Mouse (Mus musculus) lung, postnatal 14 days (tissue): ENCODE measurements at regions not wholly inside any gene's neighbourhood (a gene's known extent, or its start where the extent isn't known, plus 50 kb on each side); places are given as distances from the start of the nearest gene placed in this dataset.

Source experiments
- DNase-seq: peaks from one replicate; pipeline ENCODE4 v3.0.0; 2021

DNA sequence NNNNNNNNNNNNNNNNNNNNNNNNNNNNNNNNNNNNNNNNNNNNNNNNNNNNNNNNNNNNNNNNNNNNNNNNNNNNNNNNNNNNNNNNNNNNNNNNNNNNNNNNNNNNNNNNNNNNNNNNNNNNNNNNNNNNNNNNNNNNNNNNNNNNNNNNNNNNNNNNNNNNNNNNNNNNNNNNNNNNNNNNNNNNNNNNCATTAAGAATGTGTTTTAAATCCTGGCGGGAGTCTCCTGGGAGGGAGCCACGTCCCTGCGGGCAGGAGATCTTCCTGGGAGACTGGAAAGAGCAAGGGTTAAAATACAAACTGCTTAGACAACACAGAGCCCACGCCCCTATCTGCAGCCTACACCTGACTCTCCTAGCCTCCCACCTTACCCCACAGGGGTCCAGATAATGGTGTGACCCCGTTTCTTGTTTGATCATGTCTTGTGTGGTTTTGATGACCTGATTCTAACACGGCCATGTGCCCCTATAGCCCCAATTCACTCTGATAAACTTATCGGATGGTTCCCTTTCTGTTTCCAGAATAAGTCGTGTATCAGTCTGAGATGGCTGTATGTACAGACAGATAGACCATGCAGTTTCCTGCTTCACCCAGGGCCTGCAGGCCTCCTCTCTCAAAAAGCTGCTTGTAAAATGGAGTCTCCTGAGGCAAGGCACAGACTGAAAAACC, 160.8 kb downstream of the Rpl14 start:
- DNase-seq = no peak

DNA sequence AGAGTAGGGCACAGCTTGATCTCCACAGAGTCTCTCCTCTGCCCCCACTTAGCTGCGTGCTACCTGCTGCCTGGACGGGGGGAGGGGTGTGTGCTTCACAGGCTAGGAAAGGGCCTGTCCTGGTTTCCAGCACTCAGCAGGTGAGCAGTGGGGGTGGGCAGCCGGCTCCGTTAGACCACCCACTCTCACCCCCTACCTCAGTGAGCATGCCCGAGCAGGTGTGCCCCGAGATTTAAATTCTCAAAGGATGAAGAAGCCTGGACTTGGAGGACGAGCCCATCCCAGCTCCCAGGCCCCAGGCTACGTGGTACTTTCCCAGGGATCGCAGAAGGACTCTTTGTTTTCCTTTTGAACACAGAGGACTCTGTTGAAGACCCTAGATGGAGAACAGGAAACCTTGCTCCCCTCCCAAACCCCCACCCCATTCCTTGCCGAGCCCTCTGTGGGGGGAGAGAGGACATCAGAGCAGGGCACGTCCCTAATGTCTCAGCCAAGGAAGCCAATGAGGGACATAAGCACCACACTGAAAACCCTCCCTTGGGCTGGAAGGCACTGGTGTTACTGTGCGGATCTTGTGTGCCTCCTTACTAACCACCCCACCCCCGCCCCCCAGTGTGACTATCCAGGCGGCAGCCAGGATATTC, 161.5 kb downstream of the Rpl14 start:
- DNase-seq = no peak

DNA sequence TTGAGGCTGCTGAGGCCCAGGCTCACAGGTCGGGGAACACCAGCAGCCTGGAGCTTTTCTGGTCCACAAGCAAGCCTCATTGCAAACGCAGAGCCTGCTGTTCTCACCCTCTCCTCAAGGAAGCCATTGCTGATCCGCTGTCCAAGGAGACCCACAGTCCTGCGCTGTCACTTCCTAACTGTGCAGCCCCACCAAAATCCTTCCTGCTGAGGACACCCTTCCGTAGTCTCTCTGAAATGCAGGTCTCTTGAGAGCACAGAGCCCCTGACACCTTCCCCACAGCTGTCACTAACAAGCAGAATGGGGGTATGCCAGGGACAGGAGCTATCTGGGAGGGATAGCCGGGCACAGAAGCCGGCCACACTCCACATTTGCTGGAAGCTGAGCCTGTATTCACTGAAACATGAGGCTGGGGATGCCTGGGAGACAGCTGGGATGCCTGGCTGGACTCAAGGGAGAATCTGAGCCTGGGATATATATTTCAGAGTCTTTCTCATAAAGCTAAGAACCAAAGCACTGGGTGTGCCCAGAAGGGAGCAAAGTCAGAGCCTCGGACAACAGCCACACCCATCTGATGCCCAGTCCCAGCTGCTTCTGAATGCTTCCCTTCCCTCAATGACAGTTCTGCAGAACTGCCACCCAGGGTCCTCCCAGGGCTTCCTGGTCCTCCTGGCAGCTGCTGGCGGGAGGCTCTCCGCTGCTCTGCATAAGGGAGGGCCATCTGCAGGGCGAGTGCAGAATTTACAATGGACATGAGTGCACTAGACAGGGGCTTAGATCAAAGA, 162.6 kb downstream of the Rpl14 start:
- DNase-seq = peak; percentile 58

DNA sequence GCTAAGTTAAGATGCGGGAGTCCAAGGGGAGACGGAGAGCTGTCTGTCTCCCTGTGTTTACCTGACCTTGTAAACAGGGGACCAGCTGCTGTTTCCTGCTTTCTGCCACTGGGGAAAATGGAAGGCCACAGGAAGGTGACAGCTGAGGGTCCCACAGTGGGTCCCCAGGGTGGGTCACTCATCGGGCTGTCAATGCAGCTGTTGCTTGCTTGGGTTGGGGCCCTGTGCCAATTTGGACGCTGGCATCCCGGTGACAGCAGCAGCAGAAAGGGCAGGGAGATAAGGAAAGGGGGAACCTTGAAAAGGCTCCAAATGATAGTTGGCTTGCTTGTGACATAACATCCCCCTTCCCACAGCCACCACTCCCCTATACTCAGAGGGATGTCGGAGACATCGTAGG, 164.0 kb downstream of the Rpl14 start:
- DNase-seq = no peak

DNA sequence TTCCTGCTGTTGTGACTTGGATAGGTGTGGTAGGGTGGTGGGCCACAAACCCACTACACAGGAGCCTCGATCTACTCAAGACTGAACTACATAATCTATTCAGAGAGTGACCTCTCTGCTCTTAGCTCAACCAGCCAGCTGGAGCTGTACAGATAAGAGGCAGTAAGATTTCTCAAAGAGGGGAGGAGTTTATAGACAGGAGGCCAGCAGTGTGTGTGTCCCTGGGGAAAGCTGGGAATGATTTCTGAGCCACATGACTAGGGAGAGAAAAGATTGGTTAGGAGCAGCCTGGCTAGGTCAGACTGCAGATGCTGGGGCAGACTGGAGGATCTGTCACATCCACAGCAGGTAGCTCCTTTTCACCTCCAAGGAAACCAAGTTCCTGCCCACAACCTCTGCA, 166.7 kb downstream of the Rpl14 start:
- no peak for DNase-seq

DNA sequence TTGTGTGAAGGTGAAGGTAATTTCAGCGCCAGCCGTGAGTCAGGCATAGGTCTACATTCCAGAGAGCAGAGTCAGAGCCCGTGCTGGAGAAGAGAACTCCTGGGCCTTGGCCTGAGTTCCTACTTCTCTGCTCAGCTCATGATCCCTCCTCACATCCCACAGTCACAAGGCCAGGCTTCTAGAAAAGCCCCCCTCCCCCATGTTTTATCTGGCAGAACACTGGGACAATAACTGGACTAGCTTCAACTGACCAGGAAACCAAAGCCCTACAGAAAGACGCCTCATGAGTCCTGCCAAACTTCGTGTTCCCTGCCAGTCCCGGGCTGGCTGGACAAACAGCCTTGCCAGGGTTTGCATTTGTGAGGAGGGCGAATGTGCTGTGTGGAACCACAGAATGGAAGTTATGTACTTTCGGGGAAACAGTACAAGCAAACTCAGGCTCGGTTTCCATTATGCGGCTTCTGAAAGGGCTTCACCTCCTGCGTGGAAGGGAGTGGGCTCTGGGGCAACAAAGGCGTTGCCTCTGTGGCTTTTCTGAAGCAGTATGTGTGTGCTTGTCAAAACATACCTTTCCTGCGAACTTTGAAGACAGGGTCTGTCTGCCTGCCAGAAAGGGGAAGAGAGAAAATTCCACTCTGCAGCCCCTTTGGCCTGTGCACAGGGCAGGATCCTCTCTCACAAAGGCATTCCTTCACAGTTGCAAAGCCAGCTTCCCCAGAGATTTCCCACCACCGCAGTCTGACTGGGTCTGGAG, 168.1 kb downstream of the Rpl14 start:
- DNase-seq = peak; percentile 60

DNA sequence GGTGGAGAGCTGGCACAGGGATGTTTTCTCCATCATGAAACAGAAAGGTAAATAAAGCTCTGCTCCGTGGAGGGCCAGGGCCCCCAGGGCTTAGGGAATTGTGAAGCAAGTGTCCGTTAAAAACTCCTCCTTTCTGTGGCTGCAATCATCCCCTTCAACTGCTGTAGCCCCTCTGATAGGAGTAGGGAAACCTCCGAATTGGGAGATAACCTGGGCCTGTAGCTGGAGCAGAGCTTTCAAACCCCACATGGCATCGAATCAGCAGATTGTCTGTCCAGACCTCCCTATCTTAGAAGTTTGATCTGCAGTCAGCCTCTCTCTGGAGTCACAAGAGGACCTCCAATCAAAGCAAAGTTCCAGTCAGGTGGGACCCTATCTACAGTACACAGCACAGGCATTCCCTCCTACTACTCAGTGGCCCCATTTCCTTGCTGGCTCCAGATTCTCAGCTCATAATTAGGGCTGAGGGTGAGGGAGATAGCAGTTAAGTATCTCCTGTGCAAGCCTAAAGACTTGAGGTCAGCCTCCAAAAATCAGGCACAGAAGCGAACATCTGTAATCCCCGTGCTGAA, 168.8 kb downstream of the Rpl14 start:
- no peak for DNase-seq

DNA sequence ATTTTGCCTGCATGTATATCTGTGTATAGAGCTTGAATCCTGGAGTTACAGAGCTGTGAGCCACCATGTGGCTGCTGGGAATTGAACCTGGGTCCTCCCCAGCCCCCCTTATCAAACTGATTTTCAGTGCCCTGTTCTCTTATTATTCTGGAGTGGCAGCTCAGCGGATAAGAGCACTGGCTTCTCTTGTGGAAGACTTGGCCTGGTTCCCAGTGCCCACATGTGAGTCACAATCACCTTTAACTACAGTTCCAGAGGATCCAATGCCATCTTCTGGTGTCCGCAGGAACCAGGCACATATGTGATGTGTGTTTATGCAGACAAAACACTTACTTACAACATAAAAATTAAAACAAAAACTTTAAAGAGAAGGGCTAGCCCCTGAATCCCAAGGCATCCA, 170.3 kb downstream of the Rpl14 start:
- DNase-seq = no peak

DNA sequence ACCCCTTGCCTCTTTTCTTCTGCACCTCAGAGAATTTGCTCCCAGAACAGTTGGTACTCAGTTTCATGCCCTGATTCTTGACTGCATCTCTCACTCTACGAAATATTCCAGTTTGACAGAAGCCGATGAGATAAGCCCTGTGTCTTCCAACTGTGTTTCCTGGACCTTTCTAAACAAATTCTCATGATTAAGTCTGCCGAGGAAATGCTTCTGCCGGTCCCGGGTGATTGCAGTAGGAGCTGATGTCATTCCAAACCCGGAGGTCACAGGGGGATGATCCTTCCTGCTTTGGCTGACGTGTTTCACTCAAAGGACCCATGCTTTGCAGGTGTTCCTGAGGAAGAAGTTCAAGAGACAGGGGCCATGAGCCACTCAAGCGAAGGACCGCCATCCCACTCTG, 172.2 kb downstream of the Rpl14 start:
- peak; percentile 32 for DNase-seq

DNA sequence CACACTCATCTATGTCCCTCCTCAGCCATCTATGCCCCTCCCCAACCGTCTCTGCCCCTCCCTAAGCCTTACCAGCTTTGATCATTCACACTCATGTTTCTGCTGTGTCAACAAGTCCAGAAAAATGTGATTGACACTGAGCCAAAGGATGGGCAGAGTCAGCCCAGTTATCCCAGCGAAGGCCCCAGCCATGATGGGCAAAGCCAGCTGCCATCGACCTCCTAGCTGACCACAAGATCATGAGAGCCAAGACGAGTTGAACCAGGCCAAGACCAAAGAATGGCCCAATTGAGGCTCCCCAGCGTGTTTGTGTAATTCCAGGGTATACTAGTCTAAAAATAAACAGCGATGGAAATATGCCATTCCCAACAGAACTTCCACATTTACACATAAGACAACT, 174.4 kb downstream of the Rpl14 start:
- DNase-seq = no peak

DNA sequence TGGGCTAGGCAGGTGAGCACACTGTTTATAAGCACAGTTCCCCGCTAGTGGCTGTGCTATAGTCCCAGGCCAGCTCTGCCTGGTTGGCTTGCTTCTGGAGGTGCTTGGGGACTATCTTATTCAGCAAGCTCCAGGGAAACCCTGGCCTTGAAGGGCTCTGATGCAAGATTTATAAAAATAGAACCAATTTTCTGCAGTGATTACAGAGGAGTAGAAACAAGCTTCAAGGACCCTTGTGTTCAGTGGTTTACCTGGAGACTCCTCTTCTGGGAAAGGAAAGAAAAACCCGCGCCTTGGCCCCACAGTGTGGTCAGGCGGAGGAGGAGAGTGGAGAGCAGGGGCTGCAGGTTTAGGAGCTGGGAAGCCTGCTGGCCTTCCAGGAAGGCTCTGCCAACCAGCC, 178.2 kb upstream of the Ctnnb1 start:
- no peak for DNase-seq

DNA sequence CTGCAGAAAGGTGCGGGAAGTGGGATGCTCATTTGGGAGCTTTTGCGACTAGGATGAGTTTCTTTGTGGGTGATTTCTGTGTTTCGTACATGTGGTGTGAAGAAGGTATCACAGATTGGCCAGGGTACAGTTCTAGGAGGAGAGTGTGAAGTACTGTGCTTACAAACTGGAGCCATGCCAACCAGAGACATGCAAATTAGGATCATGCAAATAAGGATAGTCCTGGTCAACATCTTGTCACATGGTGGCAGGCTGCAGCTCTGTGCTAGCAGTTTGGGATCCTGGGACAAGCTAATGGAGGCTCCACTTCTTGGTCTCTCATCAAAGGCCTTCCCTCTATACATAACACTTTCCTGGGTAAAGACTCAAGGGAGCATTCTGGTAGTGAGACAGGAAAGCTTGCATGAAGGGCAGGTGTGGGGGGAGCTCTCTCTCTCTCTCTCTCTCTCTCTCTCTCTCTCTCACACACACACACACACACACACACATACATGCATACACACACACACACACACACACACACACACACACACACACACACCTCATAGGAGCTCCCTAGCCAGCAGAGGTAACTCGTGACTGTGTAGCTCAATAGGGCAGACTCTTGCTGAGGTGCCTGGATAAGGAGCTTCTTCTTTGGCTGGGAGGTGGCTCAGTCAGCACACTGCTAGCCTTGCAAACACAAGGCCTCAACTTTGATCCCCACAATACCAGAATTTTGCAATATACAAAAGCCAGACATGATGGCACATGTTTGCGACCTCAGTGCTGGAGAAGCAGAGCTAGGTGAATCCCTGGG, 177.1 kb upstream of the Ctnnb1 start:
- no peak for DNase-seq

DNA sequence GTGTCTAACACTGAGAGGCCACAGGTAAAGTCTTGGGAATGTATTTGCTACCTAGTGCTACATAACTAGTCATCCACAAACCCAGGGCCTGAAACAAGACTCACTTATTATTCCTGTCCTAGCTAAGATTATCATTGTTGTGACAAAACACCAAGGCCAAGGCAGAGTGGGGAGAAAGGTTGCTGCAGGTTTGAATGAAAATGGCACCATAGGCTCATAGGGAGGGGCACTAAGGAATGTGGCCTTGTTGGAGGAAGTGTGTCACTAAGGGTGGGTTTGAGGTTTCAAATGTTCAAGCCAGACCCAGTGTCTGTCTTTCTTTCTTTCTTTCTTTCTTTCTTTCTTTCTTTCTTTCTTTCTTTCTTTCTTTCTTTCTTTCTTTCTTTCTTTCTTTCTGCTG, 174.9 kb upstream of the Ctnnb1 start:
- DNase-seq = no peak

DNA sequence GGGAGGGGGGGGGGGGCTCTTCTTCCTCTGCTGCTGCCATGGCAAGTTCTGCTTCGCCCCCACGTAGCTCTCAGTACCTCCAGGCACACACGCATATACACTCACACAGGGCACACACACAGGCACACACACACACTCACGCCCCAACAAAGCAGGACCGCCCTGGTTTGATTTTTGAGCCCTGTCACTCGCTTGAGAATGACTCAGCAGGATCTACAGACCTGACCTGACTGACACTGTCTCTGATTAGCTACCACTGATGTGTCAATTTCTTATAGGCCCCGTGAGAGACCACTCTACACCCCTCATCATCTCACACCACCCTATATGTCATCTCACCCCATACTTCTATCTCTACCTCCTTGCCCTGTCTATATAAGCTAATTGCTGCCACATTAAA, 173.5 kb upstream of the Ctnnb1 start:
- DNase-seq = no peak

DNA sequence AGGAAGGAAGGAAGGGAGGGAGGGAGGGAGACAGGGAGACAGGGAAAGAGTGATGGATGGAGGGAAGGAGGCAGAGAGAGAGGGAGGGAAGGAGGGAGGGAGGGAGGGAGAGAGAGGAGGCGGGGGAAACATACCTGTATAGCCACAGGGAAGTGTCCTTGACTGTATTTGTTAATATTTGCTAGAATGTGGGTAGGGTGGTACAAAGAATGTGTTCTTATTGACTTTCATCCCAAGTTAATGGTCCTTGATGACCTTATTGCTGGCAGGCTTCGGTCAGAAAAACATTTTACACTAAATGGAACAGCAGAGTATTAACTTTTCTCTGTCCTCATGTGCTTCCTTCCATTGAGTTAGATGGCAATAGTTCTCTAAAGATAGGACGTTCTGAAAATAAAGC, 171.0 kb upstream of the Ctnnb1 start:
- DNase-seq = no peak

DNA sequence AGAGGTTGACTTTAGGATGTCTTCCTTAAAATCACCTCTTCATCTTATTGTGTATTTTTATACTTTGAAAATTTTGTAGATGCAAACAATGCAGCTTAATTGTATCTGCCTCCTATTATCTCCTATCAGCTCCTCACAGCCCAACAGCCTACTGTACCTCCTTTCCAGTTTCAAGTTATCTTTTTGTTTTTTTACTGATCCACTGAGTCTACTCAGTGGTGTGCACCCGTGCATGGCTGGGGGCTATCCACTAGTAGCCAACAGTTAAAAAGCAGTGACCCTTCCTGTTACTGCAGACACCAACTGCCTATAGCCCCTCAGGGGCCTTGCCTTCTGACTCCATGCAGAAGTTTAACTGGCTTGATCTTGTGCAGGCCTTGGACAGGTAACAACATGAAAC, 170.4 kb upstream of the Ctnnb1 start:
- DNase-seq = no peak

DNA sequence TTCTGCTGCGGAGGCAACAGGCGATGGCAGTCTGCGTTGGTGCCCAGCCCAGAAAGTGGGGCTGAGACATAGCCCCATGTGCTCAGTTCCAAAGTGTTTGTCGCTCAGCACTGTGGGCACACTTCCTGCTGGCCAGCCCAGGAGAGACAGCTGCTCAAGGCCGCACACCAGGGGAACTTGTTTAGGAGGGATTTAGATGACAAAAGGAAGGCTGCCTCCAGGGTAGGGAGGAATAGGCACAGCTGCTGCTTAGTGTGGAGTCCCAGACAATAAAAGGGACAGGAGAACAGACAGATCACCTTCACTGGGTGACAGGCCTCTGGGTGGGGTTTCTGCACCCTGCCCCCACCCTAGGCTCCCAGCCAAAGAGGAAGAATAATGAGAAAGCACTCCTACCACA, 169.2 kb upstream of the Ctnnb1 start:
- no peak for DNase-seq

DNA sequence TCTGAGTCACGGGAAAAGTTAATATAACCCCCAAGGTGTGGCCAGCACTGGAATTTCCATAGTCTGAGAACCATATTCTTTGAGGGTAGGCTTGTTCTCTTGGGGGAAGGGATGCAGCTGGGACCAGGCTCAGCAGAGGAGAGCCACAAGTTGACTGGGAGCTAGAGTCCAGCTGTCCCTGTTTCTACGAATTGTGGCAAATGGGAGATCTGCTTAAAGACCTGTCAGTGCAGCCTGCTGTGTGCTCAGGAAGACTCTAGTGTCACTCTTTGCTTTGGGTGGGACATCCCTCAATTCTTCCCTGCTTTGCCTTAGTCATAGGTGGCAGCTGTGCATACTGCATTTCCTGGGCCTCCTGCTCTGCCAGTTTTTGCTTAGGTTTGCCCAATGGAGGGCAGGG, 165.2 kb upstream of the Ctnnb1 start:
- DNase-seq = no peak

DNA sequence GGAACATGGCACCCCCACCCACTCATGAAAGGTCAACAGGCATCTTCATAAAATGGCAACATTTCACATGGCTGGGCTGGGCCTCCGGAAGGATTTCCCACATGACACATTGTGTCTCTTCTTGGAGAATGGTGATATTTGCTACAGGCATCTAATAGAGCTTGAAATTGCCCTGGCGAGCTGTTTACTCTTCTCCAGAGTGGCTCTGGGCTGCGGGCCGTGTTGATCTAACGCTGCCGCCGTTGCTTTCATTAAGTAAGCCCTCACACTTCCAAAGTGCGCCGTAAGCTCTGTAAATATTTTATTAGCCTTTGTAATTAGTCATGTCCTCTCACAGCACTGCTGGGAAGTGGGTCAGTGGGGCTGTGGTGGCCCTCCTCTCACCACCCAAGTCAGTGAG, 164.4 kb upstream of the Ctnnb1 start:
- peak; percentile 49 for DNase-seq

DNA sequence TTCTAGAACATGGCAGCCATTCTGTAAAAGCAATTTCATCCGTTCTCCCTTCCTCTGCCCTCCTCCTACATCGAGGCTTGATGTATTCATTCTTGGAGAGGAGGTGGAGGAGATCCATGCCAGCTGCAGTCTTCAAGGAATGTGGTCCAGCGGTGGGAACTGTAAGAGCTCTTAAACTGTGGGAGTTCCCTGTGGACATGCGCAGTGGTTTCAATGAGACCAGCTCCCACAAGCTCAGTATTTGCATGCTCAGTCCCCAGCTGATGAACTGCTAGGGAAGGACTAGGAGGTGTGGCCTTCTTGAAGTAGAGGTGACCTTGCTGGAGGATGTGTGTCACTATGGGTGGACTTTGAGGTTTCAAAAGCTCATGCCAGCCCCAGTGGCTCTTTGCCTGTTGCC, 163.7 kb upstream of the Ctnnb1 start:
- peak; percentile 46 for DNase-seq

DNA sequence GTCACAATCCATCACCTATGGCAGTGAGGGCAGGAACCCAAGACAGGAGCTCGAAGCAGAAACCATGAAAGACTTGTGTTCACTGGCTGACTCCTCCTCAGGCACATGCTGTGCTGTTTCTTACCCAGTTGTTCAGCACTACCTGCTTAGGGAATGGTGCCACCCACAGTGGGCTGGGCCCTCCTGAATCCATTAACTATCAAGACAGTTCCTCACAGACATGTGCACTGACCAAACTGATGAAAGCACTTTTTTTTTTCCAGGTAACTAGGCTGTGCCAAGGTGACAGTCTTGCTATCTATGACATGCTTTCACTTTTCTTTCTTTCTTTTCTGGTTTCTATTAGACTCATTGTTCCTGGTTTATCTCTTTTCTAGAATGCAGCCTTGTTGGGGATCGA, 162.1 kb upstream of the Ctnnb1 start:
- DNase-seq = no peak

DNA sequence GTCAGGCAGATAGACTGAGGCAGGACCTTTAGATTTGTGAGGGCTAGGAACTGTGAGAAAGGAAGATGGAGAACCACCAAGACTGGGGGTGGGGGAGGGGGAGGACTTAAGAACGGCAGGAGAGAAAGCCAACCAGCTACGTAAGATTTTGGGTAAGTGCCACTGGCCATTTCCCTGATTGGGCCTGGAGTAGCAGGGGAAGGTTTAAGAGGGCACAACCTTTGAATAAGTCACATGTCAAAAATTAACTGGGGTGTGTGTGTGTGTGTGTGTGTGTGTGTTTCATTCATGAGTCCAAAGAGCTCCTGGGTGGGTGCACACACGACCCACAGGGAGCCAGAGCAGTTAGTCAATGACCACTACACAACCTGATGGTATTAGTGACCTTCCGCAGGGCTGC, 161.6 kb upstream of the Ctnnb1 start:
- DNase-seq = no peak
